Mouse (Mus musculus): ENCODE data around the gene Btrc. TPM values are rescaled to one million over a fixed set of nuclear protein-coding genes. Genes with fewer than 3 reads are reported as not detected.
A peak's percentile ranks its signal among the peaks of the same experiment; 100 is the strongest.

Gene Btrc
- polyA plus RNA-seq, 1 experiment from 2014 or later = 30.9 TPM

- Histone ChIP-seq H3K4me1 (ENCODE audit: control insufficient read depth, insufficient read depth, low read length) (peaks cover 28% of the 10 kb centered on the region), H3K9ac (ENCODE audit: low read length) (no peak overlapping the region), H3K27me3 (ENCODE audit: control insufficient read depth, insufficient read depth, low read length) (no peaks in the 10 kb centered on the region), H3K36me3 (ENCODE audit: control insufficient read depth, insufficient read depth) (peaks cover 17% of the 10 kb centered on the region), H3K9me3 (replicated peaks; ENCODE audit: control insufficient read depth, low read length) (no peaks in the 10 kb centered on the region), H3K4me2 (ENCODE audit: low read depth, low read length) (no peak overlapping the region), H3K4me3 (ENCODE audit: low read length) (no peak overlapping the region), H3K27ac (ENCODE audit: low read length) (peak overlapping the region; percentile 50; the same call in 1 of the 2 replicates)
- 77% methylated on average over 10 of the region's 10 CpGs for WGBS
- ATAC-seq (replicated peaks; ENCODE audit: extremely low read depth, insufficient read depth, low FRiP score) = 0 out of 2 replicates have a peak, but pooled peaks have one; percentile 20
Measured at GRCm38 (mm10) chr19:45527931-45528534, 164.5 kb downstream of the Btrc start.

DNA sequence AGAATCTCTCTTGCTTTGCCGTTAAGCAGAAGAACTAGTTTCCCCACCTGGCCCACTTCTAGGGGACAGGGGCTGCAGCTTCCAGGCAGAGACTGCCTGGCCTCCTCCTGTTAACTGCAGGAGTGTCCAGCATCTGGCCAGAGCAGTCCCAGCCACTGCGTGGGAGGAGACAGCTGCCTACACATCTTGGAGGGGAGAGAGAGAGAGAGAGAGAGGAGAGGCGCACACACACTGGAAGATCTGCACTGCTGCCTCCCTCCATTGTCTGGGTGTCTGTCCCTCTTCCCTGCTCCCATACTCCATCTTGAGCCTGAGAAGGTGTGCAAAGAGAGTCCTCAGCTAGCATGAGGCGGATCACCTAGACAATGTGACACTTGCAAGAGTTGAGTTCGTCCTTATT is 165.8 kb downstream of the Btrc start:
- H3K9ac ChIP-seq (ENCODE audit: low read length) = peak overlapping the region; percentile 33
- H3K27ac ChIP-seq (ENCODE audit: low read length) = peak overlapping the region; percentile 89
- WGBS = 69% methylated on average over 5 of the region's 5 CpGs
- no peak overlapping the region for H3K4me2 ChIP-seq (ENCODE audit: low read depth, low read length)
- peaks cover 17% of the 10 kb centered on the region for H3K36me3 ChIP-seq (ENCODE audit: control insufficient read depth, insufficient read depth)
- H3K9me3 ChIP-seq (replicated peaks; ENCODE audit: control insufficient read depth, low read length) = no peaks in the 10 kb centered on the region
- peaks cover 30% of the 10 kb centered on the region for H3K4me1 ChIP-seq (ENCODE audit: control insufficient read depth, insufficient read depth, low read length)
- ATAC-seq (replicated peaks; ENCODE audit: extremely low read depth, insufficient read depth, low FRiP score) = no peak
- no peaks in the 10 kb centered on the region for H3K27me3 ChIP-seq (ENCODE audit: control insufficient read depth, insufficient read depth, low read length)
- H3K4me3 ChIP-seq (ENCODE audit: low read length) = no peak overlapping the region

DNA sequence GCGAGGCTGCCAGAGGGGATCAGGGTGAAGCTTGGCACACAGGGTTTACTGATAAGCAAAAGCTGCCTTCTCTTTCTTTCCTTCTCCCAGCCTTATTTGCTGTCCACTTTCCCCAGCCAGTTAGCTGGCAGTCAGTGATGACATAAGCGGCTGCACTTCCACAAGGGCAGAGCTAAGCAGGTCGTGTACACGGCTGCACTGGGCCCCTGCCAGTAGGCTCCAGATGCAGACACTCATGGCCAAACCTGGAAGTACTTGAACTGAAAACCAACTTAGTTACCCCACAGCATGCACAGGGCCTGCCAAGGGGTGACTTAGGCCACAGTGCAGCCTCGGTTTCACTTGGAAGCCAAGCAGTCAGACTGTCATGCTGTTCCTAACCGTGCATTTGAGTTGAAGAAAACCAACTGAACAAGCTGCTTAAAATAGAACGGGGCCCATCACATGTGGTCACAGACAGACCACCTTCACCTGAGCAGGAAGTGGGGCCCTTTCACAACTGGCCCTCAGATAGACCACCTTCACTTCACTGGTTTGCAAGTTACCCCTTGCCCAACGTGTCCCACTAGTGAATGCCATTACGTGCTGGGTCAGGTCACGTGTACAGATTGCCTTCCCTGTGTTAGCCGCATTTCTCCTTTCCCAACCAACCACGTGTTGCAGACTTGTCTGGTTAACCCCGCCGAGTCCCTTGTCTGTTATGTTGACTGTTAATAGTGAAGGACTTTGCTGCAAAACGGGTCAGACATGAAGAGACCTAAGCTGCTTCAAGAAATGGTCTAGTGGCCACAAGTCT is 166.9 kb downstream of the Btrc start:
- peaks cover 30% of the 10 kb centered on the region for H3K4me1 ChIP-seq (ENCODE audit: control insufficient read depth, insufficient read depth, low read length)
- peak; percentile 71 for ATAC-seq (replicated peaks; ENCODE audit: extremely low read depth, insufficient read depth, low FRiP score)
- H3K9ac ChIP-seq (ENCODE audit: low read length) = peak overlapping the region; percentile 51
- H3K36me3 ChIP-seq (ENCODE audit: control insufficient read depth, insufficient read depth) = peaks cover 17% of the 10 kb centered on the region
- H3K27ac ChIP-seq (ENCODE audit: low read length) = peak overlapping the region; percentile 89
- H3K27me3 ChIP-seq (ENCODE audit: control insufficient read depth, insufficient read depth, low read length) = no peaks in the 10 kb centered on the region
- H3K4me2 ChIP-seq (ENCODE audit: low read depth, low read length) = no peak overlapping the region; the same call in 1 of the 2 replicates
- H3K4me3 ChIP-seq (ENCODE audit: low read length) = no peak overlapping the region
- 41% methylated on average over 15 of the region's 15 CpGs for WGBS
- no peaks in the 10 kb centered on the region for H3K9me3 ChIP-seq (replicated peaks; ENCODE audit: control insufficient read depth, low read length)

- H3K4me1 ChIP-seq (ENCODE audit: control insufficient read depth, insufficient read depth, low read length) = peaks cover 30% of the 10 kb centered on the region
- peak overlapping the region; percentile 6; the same call in 1 of the 2 replicates for H3K4me2 ChIP-seq (ENCODE audit: low read depth, low read length)
- H3K27me3 ChIP-seq (ENCODE audit: control insufficient read depth, insufficient read depth, low read length) = no peaks in the 10 kb centered on the region
- peak; percentile 66 for ATAC-seq (replicated peaks; ENCODE audit: extremely low read depth, insufficient read depth, low FRiP score)
- no peaks in the 10 kb centered on the region for H3K9me3 ChIP-seq (replicated peaks; ENCODE audit: control insufficient read depth, low read length)
- peak overlapping the region; percentile 44; the same call in 1 of the 2 replicates for H3K9ac ChIP-seq (ENCODE audit: low read length)
- H3K27ac ChIP-seq (ENCODE audit: low read length) = peak overlapping the region; percentile 89
- H3K4me3 ChIP-seq (ENCODE audit: low read length) = no peak overlapping the region
- H3K36me3 ChIP-seq (ENCODE audit: control insufficient read depth, insufficient read depth) = peaks cover 17% of the 10 kb centered on the region
- WGBS = 44% methylated on average over 6 of the region's 6 CpGs
Measured at GRCm38 (mm10) chr19:45531554-45531953, 168.0 kb downstream of the Btrc start.

GRCm38 (mm10) chr19:45533617-45534016 is 170.1 kb downstream of the Btrc start:
- Histone ChIP-seq H3K9ac (ENCODE audit: low read length) (no peak overlapping the region), H3K4me3 (ENCODE audit: low read length) (no peak overlapping the region), H3K27me3 (ENCODE audit: control insufficient read depth, insufficient read depth, low read length) (no peaks in the 10 kb centered on the region), H3K27ac (ENCODE audit: low read length) (no peak overlapping the region), H3K4me1 (ENCODE audit: control insufficient read depth, insufficient read depth, low read length) (peaks cover 30% of the 10 kb centered on the region), H3K36me3 (ENCODE audit: control insufficient read depth, insufficient read depth) (0 out of 2 replicates have a peak, but pooled peaks cover 4% of the 10 kb centered on the region), H3K4me2 (ENCODE audit: low read depth, low read length) (no peak overlapping the region), H3K9me3 (replicated peaks; ENCODE audit: control insufficient read depth, low read length) (no peaks in the 10 kb centered on the region)
- ATAC-seq (replicated peaks; ENCODE audit: extremely low read depth, insufficient read depth, low FRiP score) = no peak
- WGBS = 48% methylated on average over 7 of the region's 7 CpGs

DNA sequence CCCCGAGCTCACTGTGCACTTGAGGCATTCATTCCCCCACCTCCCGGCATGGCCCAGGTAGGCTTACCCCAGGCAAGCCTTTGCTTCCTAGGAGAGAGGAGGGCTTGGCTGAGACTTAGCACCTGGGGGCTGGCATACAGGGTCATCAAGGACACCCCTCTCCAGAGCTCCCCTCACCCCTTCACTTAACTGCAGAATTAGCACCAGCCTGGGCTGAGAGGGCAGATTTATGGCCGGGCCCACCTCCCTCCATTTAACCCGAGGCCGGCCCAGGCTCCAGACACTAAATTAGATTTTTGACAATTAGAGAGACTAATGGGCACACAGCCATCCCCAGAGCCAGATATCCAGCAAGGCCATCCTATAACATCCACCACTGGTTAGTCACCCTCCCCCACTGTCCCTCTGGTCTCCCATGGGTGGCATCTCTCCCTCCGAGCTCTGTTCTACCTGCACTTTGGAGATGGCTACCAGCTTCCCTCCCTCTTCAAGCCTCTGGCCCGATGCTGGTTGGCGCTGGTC is 171.7 kb downstream of the Btrc start:
- H3K9ac ChIP-seq (ENCODE audit: low read length) = no peak overlapping the region
- WGBS = 66% methylated on average over 8 of the region's 8 CpGs
- no peak overlapping the region for H3K27ac ChIP-seq (ENCODE audit: low read length)
- H3K9me3 ChIP-seq (replicated peaks; ENCODE audit: control insufficient read depth, low read length) = no peaks in the 10 kb centered on the region
- no peak overlapping the region for H3K4me2 ChIP-seq (ENCODE audit: low read depth, low read length)
- H3K4me3 ChIP-seq (ENCODE audit: low read length) = no peak overlapping the region
- peaks cover 2% of the 10 kb centered on the region for H3K27me3 ChIP-seq (ENCODE audit: control insufficient read depth, insufficient read depth, low read length)
- ATAC-seq (replicated peaks; ENCODE audit: extremely low read depth, insufficient read depth, low FRiP score) = no peak
- H3K36me3 ChIP-seq (ENCODE audit: control insufficient read depth, insufficient read depth) = no peaks in the 10 kb centered on the region
- peaks cover 15% of the 10 kb centered on the region for H3K4me1 ChIP-seq (ENCODE audit: control insufficient read depth, insufficient read depth, low read length)

DNA sequence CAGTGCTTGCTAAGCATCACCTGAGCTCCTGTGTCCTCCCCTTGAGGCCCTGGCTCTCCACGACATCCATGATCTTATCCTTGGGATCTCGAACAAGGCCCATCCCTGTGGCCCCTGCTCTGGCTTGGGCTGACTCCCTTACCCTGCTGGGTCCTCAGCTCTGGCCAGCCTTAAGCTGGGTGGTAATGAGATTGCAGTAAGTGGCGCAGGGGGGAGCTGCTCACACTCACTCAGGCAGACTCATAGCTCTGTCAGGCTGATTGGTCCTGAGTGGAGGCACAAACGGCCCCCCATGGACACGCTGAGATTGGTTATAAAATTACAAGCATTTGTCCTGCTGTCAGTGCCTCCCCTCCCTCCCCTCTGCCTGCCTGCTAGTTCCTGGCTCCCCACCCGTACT is 172.4 kb downstream of the Btrc start:
- Histone ChIP-seq H3K27me3 (ENCODE audit: control insufficient read depth, insufficient read depth, low read length) (peaks cover 8% of the 10 kb centered on the region), H3K4me2 (ENCODE audit: low read depth, low read length) (no peak overlapping the region), H3K27ac (ENCODE audit: low read length) (no peak overlapping the region), H3K4me3 (ENCODE audit: low read length) (no peak overlapping the region), H3K9ac (ENCODE audit: low read length) (no peak overlapping the region), H3K4me1 (ENCODE audit: control insufficient read depth, insufficient read depth, low read length) (peaks cover 8% of the 10 kb centered on the region), H3K9me3 (replicated peaks; ENCODE audit: control insufficient read depth, low read length) (no peaks in the 10 kb centered on the region), H3K36me3 (ENCODE audit: control insufficient read depth, insufficient read depth) (no peaks in the 10 kb centered on the region)
- no peak for ATAC-seq (replicated peaks; ENCODE audit: extremely low read depth, insufficient read depth, low FRiP score)
- 40% methylated on average over 6 of the region's 6 CpGs for WGBS

GRCm38 (mm10) chr19:45537505-45537904 is 174.0 kb downstream of the Btrc start:
- no peak overlapping the region for H3K9ac ChIP-seq (ENCODE audit: low read length)
- H3K36me3 ChIP-seq (ENCODE audit: control insufficient read depth, insufficient read depth) = no peaks in the 10 kb centered on the region
- no peak overlapping the region for H3K4me3 ChIP-seq (ENCODE audit: low read length)
- no peaks in the 10 kb centered on the region for H3K9me3 ChIP-seq (replicated peaks; ENCODE audit: control insufficient read depth, low read length)
- no peak for ATAC-seq (replicated peaks; ENCODE audit: extremely low read depth, insufficient read depth, low FRiP score)
- 57% methylated on average over 1 of the region's 1 CpGs for whole genome bisulfite sequencing
- H3K4me2 ChIP-seq (ENCODE audit: low read depth, low read length) = no peak overlapping the region
- no peak overlapping the region for H3K27ac ChIP-seq (ENCODE audit: low read length)
- peaks cover 12% of the 10 kb centered on the region for H3K4me1 ChIP-seq (ENCODE audit: control insufficient read depth, insufficient read depth, low read length)
- H3K27me3 ChIP-seq (ENCODE audit: control insufficient read depth, insufficient read depth, low read length) = peaks cover 18% of the 10 kb centered on the region
